Mouse (Mus musculus) layer of hippocampus, postnatal 14 days (tissue): ENCODE data around the gene Psrc1. TPM values are rescaled to one million over a fixed set of nuclear protein-coding genes. Genes with fewer than 3 reads are reported as not detected.
A peak's percentile ranks its signal among the peaks of the same experiment; 100 is the strongest.

Source experiments
- DNase-seq, 2 experiments: peaks; one replicate each; pipeline ENCODE4 v3.0.0; 2021 to 2022; ENCODE audit warnings: low spot score in 2 of 2, mixed read lengths in 1 of 2
- total RNA-seq, 2 experiments: library from RNA; stranded (reverse); gene quantifications; 2 replicates each; pipeline ENCODE4 v1.2.3; 2021

The Psrc1 gene
- total RNA-seq, 2 experiments from 2014 or later, result 12.6 to 12.9 TPM

- DNase-seq, result no peak
Observed at GRCm38 (mm10) chr3:108384425-108384824, 786 bp downstream of the Psrc1 start.

GRCm38 (mm10) chr3:108386186-108386585, 2.5 kb downstream of the Psrc1 start:
- peak in 1 of 2 experiments; percentile 57 for DNase-seq

GRCm38 (mm10) chr3:108389111-108389545, 5.5 kb downstream of the Psrc1 start:
- peak; percentile 98 for DNase-seq

GRCm38 (mm10) chr3:108392299-108392698, 8.7 kb downstream of the Psrc1 start:
- no peak for DNase-seq

GRCm38 (mm10) chr3:108392793-108393192, 9.2 kb downstream of the Psrc1 start:
- DNase-seq, result no peak

- no peak for DNase-seq
Observed at GRCm38 (mm10) chr3:108398281-108398680, 14.6 kb downstream of the Psrc1 start.

- DNase-seq, result no peak
Observed at GRCm38 (mm10) chr3:108400442-108400841, 16.8 kb downstream of the Psrc1 start.

GRCm38 (mm10) chr3:108401692-108402527, 18.3 kb downstream of the Psrc1 start:
- peak; percentile 85 to 90 for DNase-seq

- DNase-seq, result no peak
Observed at GRCm38 (mm10) chr3:108402528-108402920, 18.9 kb downstream of the Psrc1 start.

GRCm38 (mm10) chr3:108405536-108406305, 22.1 kb downstream of the Psrc1 start:
- DNase-seq, result peak; percentile 62

- no peak for DNase-seq
Observed at GRCm38 (mm10) chr3:108406306-108406885, 22.8 kb downstream of the Psrc1 start.

- DNase-seq, result no peak
Observed at GRCm38 (mm10) chr3:108408517-108409008, 24.9 kb downstream of the Psrc1 start.

GRCm38 (mm10) chr3:108409656-108410358, 26.2 kb downstream of the Psrc1 start:
- no peak for DNase-seq

- no peak for DNase-seq
Observed at GRCm38 (mm10) chr3:108410359-108410714, 26.7 kb downstream of the Psrc1 start.

- no peak for DNase-seq
Observed at GRCm38 (mm10) chr3:108411026-108411753, 27.6 kb downstream of the Psrc1 start.

GRCm38 (mm10) chr3:108411754-108412121, 28.1 kb downstream of the Psrc1 start:
- peak; percentile 61 to 82 for DNase-seq

- DNase-seq, result no peak
Observed at GRCm38 (mm10) chr3:108413634-108414360, 30.2 kb downstream of the Psrc1 start.

- DNase-seq, result no peak
Observed at GRCm38 (mm10) chr3:108414857-108415830, 31.5 kb downstream of the Psrc1 start, which contains the start of gene Celsr2. Gene Celsr2, minus strand, starts transcription at chr3:108415552.
